Mouse (Mus musculus): ENCODE results near the gene Tmem132d. TPM values are rescaled to one million over a fixed set of nuclear protein-coding genes. Genes with fewer than 3 reads are reported as not detected.

The Tmem132d gene
- polyA plus RNA-seq (2017; shearing (Covaris generic)) = not detected

GRCm38 (mm10) chr5:128432916-128433315 is at the start of gene Tmem132d:
Gene Tmem132d, minus strand, starts transcription at chr5:128433077.

Other genes with a start within 250 kb of the Tmem132d start
- gene Fzd10, start 167.8 kb upstream of the Tmem132d start, polyA plus RNA-seq (2017; shearing (Covaris generic)) = not detected

All from inflammation-experienced regulatory T-cells, adult 16 weeks (primary cell).